Mouse (Mus musculus): ENCODE measurements around the gene Pld1. TPM values are rescaled to one million over a fixed set of nuclear protein-coding genes. Genes with fewer than 3 reads are reported as not detected.

Gene Pld1
- polyA plus RNA-seq, 1 experiment: 0.95 TPM

DNA sequence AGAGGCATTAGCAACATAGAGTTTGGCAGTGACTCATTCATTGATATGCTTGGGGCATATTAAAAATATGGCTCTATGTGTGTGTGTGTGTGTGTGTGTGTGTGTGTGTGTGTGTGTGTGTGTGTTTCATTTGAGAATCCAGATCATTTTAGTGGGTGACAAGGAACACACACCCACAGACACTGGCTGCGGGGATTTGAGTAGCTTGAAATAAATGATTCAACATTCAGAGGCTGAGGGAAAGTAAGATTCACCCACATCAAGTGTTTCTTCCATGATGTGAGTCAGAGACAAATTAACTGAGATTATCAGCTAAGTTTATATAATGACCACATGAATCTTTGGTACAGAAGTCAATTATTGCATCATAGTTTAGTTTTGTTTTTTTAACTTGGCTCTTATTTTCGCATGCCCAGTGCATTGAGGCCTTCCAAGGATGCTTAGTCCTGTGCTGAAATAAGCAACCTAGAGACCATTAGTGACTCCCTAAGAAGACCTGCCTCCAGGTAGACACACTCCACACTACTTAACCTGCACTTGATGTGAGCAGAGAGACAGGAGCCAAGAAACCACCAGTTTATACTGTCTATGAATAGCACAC lies 211.3 kb downstream of the Pld1 start:
- DNase-seq (ENCODE audit: low read depth in 1 of 2, low spot score in 2 of 2): no peak

DNA sequence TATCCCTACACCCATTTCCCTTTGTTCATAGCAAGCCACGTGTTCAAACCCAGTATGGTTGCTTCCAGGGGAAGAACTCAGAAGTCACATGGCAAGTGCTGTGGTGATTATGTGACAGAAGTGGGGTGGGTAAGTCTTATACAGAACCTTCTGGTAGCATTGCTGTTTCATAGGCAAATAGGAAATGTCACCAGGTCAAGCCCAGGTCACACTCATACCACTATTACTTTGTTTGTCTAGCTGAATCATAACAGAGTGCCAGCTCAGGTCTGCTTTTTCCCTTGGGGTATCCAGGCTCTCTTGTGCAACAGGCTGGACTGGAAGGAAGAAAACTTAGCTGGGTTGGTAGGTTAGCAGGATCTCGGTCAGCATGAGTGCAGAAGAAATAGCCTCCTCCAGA lies 219.5 kb downstream of the Pld1 start:
- no peaks in the 10 kb centered on the region for H3K27me3 ChIP-seq (ENCODE audit: control insufficient read depth, insufficient read depth, low read length)
- 68% methylated on average over 2 of the region's 2 CpGs for WGBS
- no peak overlapping the region for H3K27ac ChIP-seq (ENCODE audit: insufficient read depth, low read length)
- no peak for TF ChIP-seq CTCF (IDR thresholded peaks at IDR 0.05; ENCODE audit: extremely low read depth, insufficient read depth, insufficient read length, insufficient replicate concordance)
- no peak overlapping the region for H3K4me3 ChIP-seq (ENCODE audit: extremely low read depth, insufficient read depth, insufficient read length)
- H3K4me1 ChIP-seq (ENCODE audit: control insufficient read depth, insufficient read depth, insufficient read length): no peaks in the 10 kb centered on the region
- no peaks in the 10 kb centered on the region for H3K36me3 ChIP-seq (ENCODE audit: control insufficient read depth, insufficient read depth, low read length)
- no peak for DNase-seq (ENCODE audit: low read depth in 1 of 2, low spot score in 2 of 2)

More for the DNA sequence above, 211.3 kb downstream of the Pld1 start:
- no peak for TF ChIP-seq POLR2A (IDR thresholded peaks at IDR 0.05; ENCODE audit: low read depth, low read length)
- TF ChIP-seq CTCF (IDR thresholded peaks at IDR 0.05; ENCODE audit: extremely low read depth, insufficient read depth, insufficient read length, insufficient replicate concordance): no peak
- H3K36me3 ChIP-seq (ENCODE audit: control insufficient read depth, insufficient read depth, low read length): no peaks in the 10 kb centered on the region
- H3K27ac ChIP-seq (ENCODE audit: insufficient read depth, low read length): no peak overlapping the region
- no peaks in the 10 kb centered on the region for H3K4me1 ChIP-seq (ENCODE audit: control insufficient read depth, insufficient read depth, insufficient read length)
- H3K27me3 ChIP-seq (ENCODE audit: control insufficient read depth, insufficient read depth, low read length): no peaks in the 10 kb centered on the region
- 88% methylated on average over 2 of the region's 2 CpGs for WGBS
- no peak overlapping the region for H3K4me3 ChIP-seq (ENCODE audit: extremely low read depth, insufficient read depth, insufficient read length)

DNA sequence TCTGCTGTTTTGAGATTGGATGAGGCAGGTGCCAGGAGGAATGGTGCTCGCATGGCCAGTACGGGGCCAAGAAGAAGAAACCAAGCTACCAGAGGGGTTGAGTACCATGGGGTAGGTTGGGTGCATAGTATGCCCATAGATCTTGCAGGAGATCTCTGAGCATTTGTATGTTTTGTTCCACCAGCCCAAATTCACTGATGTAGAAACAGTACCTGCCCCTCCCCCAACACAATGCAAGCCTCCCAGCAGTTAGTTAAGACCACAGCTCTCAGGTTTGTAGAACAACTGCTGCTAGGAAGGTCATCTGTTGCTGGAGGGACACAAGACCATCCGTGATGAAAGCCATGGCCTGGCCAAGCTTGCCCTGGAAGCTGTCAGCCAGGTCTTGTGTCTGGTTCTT lies 220.4 kb downstream of the Pld1 start:
- no peaks in the 10 kb centered on the region for H3K36me3 ChIP-seq (ENCODE audit: control insufficient read depth, insufficient read depth, low read length)
- no peaks in the 10 kb centered on the region for H3K4me1 ChIP-seq (ENCODE audit: control insufficient read depth, insufficient read depth, insufficient read length)
- no peak for DNase-seq (ENCODE audit: low read depth in 1 of 2, low spot score in 2 of 2)
- no peak for TF ChIP-seq POLR2A (IDR thresholded peaks at IDR 0.05; ENCODE audit: low read depth, low read length)
- TF ChIP-seq CTCF (IDR thresholded peaks at IDR 0.05; ENCODE audit: extremely low read depth, insufficient read depth, insufficient read length, insufficient replicate concordance): no peak
- H3K4me3 ChIP-seq (ENCODE audit: extremely low read depth, insufficient read depth, insufficient read length): no peak overlapping the region
- no peaks in the 10 kb centered on the region for H3K27me3 ChIP-seq (ENCODE audit: control insufficient read depth, insufficient read depth, low read length)
- no peak overlapping the region for H3K27ac ChIP-seq (ENCODE audit: insufficient read depth, low read length)
- WGBS: 95% methylated on average over 3 of the region's 3 CpGs

DNA sequence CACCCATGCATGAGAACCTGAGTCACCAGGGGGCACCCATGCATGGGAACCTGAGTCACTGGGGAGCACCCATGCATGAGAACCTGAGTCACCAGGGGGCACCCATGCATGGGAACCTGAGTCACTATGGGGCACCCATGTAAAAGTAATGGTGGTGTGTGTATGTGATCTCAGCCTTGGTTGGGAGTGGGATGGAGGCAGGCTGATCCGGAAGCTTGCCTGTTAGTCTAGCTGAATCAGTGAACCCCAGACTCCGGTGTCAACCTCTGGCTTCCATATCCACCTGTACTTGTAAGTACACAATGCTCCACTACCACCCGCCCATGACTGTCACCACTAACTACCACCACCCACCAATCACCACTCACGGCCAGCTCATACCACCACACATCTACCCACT lies 223.9 kb downstream of the Pld1 start:
- DNase-seq (ENCODE audit: low read depth in 1 of 2, low spot score in 2 of 2): no peak
- Histone ChIP-seq H3K36me3 (ENCODE audit: control insufficient read depth, insufficient read depth, low read length) (no peaks in the 10 kb centered on the region), H3K4me3 (ENCODE audit: extremely low read depth, insufficient read depth, insufficient read length) (no peak overlapping the region), H3K27me3 (ENCODE audit: control insufficient read depth, insufficient read depth, low read length) (no peaks in the 10 kb centered on the region), H3K27ac (ENCODE audit: insufficient read depth, low read length) (no peak overlapping the region), H3K4me1 (ENCODE audit: control insufficient read depth, insufficient read depth, insufficient read length) (no peaks in the 10 kb centered on the region)
- TF ChIP-seq CTCF (IDR thresholded peaks at IDR 0.05; ENCODE audit: extremely low read depth, insufficient read depth, insufficient read length, insufficient replicate concordance) (no peak), POLR2A (IDR thresholded peaks at IDR 0.05; ENCODE audit: low read depth, low read length) (no peak)
- 98% methylated on average over 4 of the region's 4 CpGs for WGBS

DNA sequence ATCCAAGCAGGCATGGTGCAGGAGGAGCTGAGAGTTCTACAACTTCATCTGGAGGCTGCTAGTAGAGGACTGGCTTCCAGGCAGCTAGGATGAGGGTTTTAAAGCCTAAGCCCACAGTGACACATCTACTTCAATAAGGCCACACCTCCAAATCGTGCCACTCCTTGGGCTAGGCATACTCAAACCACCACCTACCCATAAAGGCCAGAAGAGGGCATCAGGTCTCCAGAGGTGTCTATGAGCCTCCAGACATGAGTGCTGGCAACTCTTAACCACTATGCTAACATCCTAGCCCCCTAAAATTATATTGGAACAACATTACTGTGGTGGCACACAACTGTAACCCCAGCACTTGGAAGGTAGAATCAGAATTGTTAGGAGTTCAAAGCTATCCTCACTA lies 226.2 kb downstream of the Pld1 start:
- Histone ChIP-seq H3K36me3 (ENCODE audit: control insufficient read depth, insufficient read depth, low read length) (no peaks in the 10 kb centered on the region), H3K4me3 (ENCODE audit: extremely low read depth, insufficient read depth, insufficient read length) (no peak overlapping the region), H3K27ac (ENCODE audit: insufficient read depth, low read length) (no peak overlapping the region), H3K4me1 (ENCODE audit: control insufficient read depth, insufficient read depth, insufficient read length) (no peaks in the 10 kb centered on the region), H3K27me3 (ENCODE audit: control insufficient read depth, insufficient read depth, low read length) (no peaks in the 10 kb centered on the region)
- TF ChIP-seq CTCF (IDR thresholded peaks at IDR 0.05; ENCODE audit: extremely low read depth, insufficient read depth, insufficient read length, insufficient replicate concordance) (no peak), POLR2A (IDR thresholded peaks at IDR 0.05; ENCODE audit: low read depth, low read length) (no peak)
- WGBS: 25% methylated on average over 1 of the region's 1 CpGs
- DNase-seq (ENCODE audit: low read depth in 1 of 2, low spot score in 2 of 2): no peak

DNA sequence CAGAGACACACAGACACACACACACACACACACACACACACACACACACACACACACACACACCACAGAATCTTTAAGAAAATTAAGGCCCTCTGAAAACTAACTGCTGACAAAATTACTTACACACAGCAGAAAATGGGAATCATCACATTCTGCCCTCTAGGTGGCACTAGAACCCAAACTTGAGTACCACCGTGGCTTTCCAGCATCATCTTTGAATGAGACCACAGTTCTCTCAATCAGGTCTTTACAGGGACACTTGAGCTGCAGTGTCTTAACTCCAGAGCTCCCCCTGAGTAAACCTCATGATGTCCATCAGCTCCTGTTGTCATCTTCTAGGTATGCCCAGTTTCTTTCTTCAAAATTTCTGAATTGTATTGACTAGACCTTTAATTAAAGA lies 227.1 kb downstream of the Pld1 start:
- DNase-seq (ENCODE audit: low read depth in 1 of 2, low spot score in 2 of 2): peak; percentile 14 to 29
- H3K27ac ChIP-seq (ENCODE audit: insufficient read depth, low read length): no peak overlapping the region
- no peaks in the 10 kb centered on the region for H3K4me1 ChIP-seq (ENCODE audit: control insufficient read depth, insufficient read depth, insufficient read length)
- H3K36me3 ChIP-seq (ENCODE audit: control insufficient read depth, insufficient read depth, low read length): no peaks in the 10 kb centered on the region
- no peaks in the 10 kb centered on the region for H3K27me3 ChIP-seq (ENCODE audit: control insufficient read depth, insufficient read depth, low read length)
- 3% methylated on average over 1 of the region's 1 CpGs for WGBS
- H3K4me3 ChIP-seq (ENCODE audit: extremely low read depth, insufficient read depth, insufficient read length): no peak overlapping the region
- TF ChIP-seq POLR2A (IDR thresholded peaks at IDR 0.05; ENCODE audit: low read depth, low read length) (no peak), CTCF (IDR thresholded peaks at IDR 0.05; ENCODE audit: extremely low read depth, insufficient read depth, insufficient read length, insufficient replicate concordance) (peak; percentile 29; the same call in 1 of the 2 replicates)

DNA sequence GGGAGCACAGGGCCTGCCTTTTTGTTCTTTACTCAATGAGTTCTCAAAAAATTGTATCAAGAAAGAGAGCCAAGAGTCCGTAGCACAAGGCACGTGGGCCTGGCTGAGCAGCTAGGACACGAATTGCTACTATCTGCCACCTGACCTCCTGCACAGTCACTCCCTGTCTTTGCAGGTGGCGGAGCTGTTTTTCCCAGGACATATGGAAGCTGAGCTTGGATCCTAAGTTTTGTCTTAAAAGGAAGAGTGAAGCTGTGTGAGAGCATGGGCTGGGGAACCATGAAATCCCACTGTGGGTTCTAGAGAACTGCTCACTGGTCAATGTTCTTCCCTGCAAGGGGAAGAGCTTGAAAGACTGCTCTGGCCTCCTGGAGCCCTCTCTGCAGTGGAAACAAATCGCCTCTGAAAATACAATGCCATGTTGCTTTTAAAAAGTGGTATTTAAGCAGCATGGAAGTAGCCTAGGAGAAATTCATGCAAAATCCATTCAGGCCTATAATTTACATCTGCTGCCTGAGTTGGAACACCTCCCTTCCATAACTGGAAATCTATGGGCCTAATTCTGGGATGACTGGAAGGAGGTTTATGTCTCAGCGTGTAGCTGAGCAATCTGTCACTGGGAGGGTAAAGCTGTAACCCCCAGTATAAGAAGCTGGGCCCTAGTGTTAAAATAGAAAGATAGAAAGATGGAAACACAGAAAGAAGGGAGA lies 229.5 kb downstream of the Pld1 start:
- TF ChIP-seq POLR2A (IDR thresholded peaks at IDR 0.05; ENCODE audit: low read depth, low read length): no peak
- no peak for TF ChIP-seq CTCF (IDR thresholded peaks at IDR 0.05; ENCODE audit: extremely low read depth, insufficient read depth, insufficient read length, insufficient replicate concordance)
- no peaks in the 10 kb centered on the region; the same call in 1 of the 2 replicates for H3K27me3 ChIP-seq (ENCODE audit: control insufficient read depth, insufficient read depth, low read length)
- H3K27ac ChIP-seq (ENCODE audit: insufficient read depth, low read length): no peak overlapping the region
- WGBS: 91% methylated on average over 6 of the region's 6 CpGs
- peaks cover 6% of the 10 kb centered on the region; the same call in 1 of the 2 replicates for H3K4me1 ChIP-seq (ENCODE audit: control insufficient read depth, insufficient read depth, insufficient read length)
- H3K4me3 ChIP-seq (ENCODE audit: extremely low read depth, insufficient read depth, insufficient read length): no peak overlapping the region
- H3K36me3 ChIP-seq (ENCODE audit: control insufficient read depth, insufficient read depth, low read length): no peaks in the 10 kb centered on the region
- no peak for DNase-seq (ENCODE audit: low read depth in 1 of 2, low spot score in 2 of 2)
